25 mouse cellular contexts compared by ENCODE assay signal in genomic region chr16:9603983-9604382, GRCm38 (mm10).
DNase-seq lines count a peak whose midpoint lies in the region; ATAC-seq and TF ChIP-seq lines count a peak whose summit lies in the region.
"Had no signal": no experiment of that assay in that cellular context is flagged by ENCODE, and none has a peak within 500 bp of the region (broad histone marks: within the 10 kb centered on the region; RNA-seq: fewer than 3 reads in every experiment).

No protein-coding gene starts in this region.

- H3K4me3 ChIP-seq in left cerebral cortex, adult 2 months, result no peak overlapping the region
- H3K4me3 ChIP-seq in gastrocnemius, adult 2 months, result no peak overlapping the region
- H3K4me3 ChIP-seq: embryonic facial prominence, embryonic 12.5 days; heart, adult 2 months; heart, embryonic 12.5 days; limb, embryonic 12.5 days; lung, embryonic 15.5 days; midbrain, embryonic 12.5 days; myocyte; neural tube, embryonic 12.5 days had no signal

- H3K27ac ChIP-seq in left cerebral cortex, adult 2 months, result 0 out of 2 replicates have a peak overlapping the region, but pooled peaks have one; percentile 53
- H3K27ac ChIP-seq in gastrocnemius, adult 2 months, result no peak overlapping the region
- H3K27ac ChIP-seq: embryonic facial prominence, embryonic 12.5 days; heart, adult 2 months; limb, embryonic 12.5 days; lung, embryonic 15.5 days; midbrain, embryonic 12.5 days; neural tube, embryonic 12.5 days had no signal

- intact Hi-C loops in left cerebral cortex, adult 2 months (cut with DNase I), result loop anchor here (10.0 kb wide), 1 partner anchor 461 kb away; no protein-coding TSS in a partner anchor
- intact Hi-C loops in left cerebral cortex, postnatal 36 days (cut with DNase I), result no loop called here
- intact Hi-C loops in gastrocnemius, adult 2 months (cut with DNase I), result no loop called here

- no peak for ATAC-seq in CD4-positive, CD25-positive, alpha-beta regulatory T cell, adult 4 months
- ATAC-seq: forebrain, embryonic 14.5 days; hindbrain, embryonic 16.5 days had no signal

- TF ChIP-seq CTCF in left cerebral cortex, adult 2 months (IDR thresholded peaks at IDR 0.05), result no peak
- no peak for TF ChIP-seq CTCF in gastrocnemius, adult 2 months (IDR thresholded peaks at IDR 0.05)

- no peak for DNase-seq in left cerebral cortex, adult 2 months (ENCODE audit: extremely low spot score in 1 of 2, low spot score in 2 of 2)
- DNase-seq in left cerebral cortex, postnatal 36 days (ENCODE audit: low spot score in 2 of 2), result no peak
- DNase-seq in cerebellum, adult 18-20 months, result peak; percentile 41 to 43
- DNase-seq in cerebellum, postnatal 10 days, result peak; percentile 57 to 61
- no peak for DNase-seq in gastrocnemius, adult 2 months
- DNase-seq in right cerebral cortex, adult 2 months (ENCODE audit: low spot score in 2 of 2), result no peak
- DNase-seq: adrenal gland, adult 2 months; adrenal gland, postnatal 36 days; embryo, embryonic 11 days; gastrocnemius, postnatal 36 days; heart, adult 2 months; kidney, adult 18-20 months; kidney, postnatal 4 days; thymus, adult 2 months; thymus, postnatal 36 days had no signal

Comparison
In these comparisons a context has a peak if more than half of its experiments do, and no peak if none do; other contexts are left out.
1. DNase-seq: peak in cerebellum, adult 18-20 months (2 of 2) and cerebellum, postnatal 10 days (2 of 2); none in left cerebral cortex, adult 2 months (0 of 2), left cerebral cortex, postnatal 36 days (0 of 2), gastrocnemius, adult 2 months (single experiment) and right cerebral cortex, adult 2 months (0 of 2).